Mouse (Mus musculus) v-Abl transformed pro-B cells (cell line): ENCODE measurements around the gene Rgs12.

Source experiments
- in situ Hi-C, 2 experiments: fragments of 400-800 bp; cut with MboI; formaldehyde crosslinking; loops; one replicate each; pipeline ENCODE4 v1.15.1; 2025; ENCODE audit not compliant: unreplicated experiment in 2 of 2

Gene Rgs12

DNA sequence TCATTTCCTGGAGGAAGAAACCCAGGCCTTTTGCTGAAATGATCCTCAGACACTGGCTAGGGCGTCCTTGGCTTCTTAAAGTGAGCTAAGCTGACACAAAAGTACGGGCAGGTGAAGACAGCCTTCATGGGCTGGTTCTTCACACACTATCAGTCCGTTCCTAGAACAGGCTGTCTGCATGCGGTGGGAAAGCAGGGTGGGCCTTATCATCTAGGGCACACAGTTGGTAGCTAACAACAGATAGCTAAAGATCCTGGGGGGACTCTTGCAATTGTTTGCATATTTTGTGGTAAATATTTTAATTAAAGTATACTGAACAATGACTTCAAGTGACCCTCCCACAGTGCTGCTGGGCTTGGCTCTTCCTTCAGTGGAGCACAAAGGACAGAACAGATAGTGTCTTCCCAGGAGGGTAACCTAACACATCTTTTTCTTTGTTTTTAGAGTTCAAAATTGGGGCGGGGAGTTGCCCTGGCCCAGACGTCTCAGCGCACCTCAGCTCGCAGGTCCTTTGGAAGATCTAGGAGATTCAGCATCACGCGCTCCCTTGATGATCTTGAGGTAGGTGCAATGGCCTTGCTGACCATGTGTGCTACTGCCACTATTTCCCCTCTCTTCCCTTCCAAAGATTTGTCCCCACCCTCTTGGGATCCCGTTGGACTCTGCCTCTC is 25.7 kb downstream of the Rgs12 start:
- in situ Hi-C loops = no loop called here

DNA sequence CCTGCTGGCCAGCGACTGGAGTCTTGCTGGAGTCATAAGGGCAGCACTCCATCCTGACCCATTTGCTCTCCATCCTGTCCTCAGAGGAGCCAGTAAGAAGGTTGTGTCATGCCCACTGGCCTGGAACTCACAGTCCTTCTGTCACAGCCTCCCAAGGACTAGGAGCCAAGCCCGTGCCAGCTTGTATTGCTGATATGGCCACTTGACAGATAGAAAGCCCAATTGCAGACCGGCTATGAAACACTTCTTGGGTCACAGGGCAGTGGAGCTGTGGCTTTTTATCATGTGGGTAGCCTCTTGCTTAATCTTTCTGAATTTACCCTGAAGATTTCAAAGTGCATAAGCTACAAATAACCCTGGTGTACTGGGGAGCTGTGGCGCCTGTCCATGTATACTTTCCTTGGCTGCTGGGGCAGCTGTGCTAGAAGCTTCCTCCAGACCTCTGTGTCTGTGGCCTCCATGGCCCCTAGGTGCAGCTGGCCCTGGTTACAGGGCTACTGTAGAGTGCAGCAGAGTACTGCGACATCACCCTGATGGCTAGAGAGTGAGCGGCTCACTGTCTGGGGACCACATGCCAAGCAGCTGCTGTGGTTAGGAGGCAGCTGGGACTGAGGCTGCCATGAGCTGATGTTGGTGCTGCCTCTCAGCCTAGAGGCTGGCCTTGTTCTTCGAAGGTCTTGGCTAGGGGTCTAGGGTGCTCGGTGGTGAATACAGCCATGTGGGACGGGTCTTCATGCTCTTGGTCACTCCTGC is 27.5 kb downstream of the Rgs12 start:
- in situ Hi-C loops = no loop called here

DNA sequence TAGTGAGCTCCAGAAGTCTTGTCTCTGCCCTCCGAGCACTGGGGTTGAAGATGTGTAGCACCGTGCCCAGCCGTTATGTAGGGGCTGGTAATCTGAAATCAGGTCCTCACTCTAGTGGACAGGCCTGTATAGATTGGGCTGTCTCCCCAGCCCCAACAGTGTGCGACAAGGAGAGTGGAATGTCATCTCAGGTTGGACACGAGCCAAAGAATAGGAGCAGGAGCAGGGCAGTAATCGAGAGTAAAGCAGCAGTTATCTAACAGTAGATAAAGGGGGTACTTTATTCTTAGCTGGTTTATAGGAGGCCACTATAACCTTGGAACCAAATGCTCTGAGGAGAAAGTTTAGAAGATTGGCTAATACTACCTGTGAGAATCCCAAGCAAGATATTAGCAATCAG is 30.9 kb downstream of the Rgs12 start:
- in situ Hi-C loops = loop anchor here in 1 of 2 experiments (10.0 kb wide), 1 partner anchor 535 kb away; no protein-coding TSS in a partner anchor

DNA sequence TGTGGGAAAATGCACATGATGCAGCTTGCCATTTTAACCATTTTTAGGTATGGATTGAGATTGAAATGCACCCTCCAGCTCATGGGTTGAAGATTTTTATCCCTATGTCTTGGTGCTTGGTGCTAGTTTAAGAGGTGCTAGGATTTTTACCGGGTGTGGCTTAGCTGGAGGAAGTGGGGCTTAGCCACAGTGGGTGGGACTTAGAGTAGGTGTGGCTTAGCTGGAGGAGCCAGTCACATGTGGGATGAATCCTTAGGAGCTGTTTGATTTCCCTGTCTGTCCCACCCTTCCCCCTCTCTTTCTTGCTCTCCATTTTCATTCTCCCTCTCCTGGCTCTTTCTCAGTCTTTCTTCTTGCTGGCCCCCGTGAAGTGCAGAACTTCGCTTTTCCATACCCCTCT is 32.5 kb downstream of the Rgs12 start:
- in situ Hi-C loops = loop anchor here in 1 of 2 experiments (10.0 kb wide), 1 partner anchor 533 kb away; no protein-coding TSS in a partner anchor

DNA sequence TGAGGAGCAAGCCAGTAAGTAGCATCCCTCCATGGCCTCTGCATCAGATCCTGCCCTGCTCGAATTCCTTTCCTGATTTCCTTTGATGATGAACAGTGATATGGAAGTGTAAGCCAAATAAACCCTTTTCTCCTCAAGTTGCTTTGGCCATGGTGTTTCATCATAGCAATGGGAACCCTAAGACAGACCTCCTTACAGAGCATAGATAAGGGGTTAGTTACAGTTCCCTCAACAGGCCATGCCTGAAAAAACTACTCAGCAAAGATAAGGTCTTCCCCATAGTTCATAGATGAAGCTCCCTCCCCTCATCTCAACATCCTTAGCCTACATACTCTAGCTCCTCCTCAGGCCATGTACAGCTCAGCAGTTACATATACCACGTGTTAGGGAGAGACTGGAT is 35.7 kb downstream of the Rgs12 start:
- in situ Hi-C loops = loop anchor here (5.0 to 10.0 kb wide), 2 partner anchors 57 to 530 kb away; partner anchors contain the start of gene Hgfac (in 2 of the 2)

DNA sequence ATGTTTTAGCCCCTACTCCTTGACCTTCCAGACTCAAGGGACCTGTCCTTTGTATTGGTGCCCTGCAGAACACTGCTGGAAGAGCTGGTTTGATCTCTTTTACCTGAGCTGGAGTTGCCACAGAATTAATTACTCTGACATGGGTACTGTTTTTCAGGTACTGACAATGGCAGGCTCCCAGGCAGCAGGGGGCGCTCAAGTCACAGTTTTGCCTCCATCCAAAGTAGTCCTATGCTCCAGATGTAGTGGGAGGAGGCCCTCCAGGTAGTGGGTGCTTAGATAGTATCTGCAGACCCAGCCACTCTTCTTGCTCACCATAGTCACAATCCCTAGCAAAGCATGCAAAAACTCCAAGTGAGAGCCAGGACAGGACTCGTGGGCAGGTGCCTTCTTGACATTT is 36.6 kb downstream of the Rgs12 start:
- in situ Hi-C loops = loop anchor here (5.0 to 10.0 kb wide), 2 partner anchors 56 to 529 kb away; partner anchors contain the start of gene Hgfac (in 2 of the 2)

DNA sequence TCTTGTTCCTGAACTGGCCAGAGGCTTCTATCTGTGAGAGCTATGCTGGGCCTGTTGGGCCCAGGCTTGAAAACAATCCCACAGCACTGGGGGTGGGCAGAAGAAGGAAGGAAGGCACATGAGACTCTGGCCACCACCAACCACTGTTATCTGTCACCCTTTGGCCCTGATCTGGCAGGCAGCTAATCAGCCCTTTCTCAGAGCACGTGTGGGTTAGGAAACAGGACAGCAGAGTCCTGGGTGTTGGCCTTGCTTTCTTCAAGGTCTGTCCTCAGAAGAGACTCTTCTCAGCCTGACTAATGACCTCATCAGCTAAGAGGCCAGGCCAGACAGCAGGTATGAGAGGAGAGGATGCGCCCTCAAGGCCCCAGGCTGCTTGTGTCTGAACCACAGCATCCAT is 38.2 kb downstream of the Rgs12 start:
- in situ Hi-C loops = loop anchor here (5.0 to 10.0 kb wide), 2 partner anchors 55 to 527 kb away; partner anchors contain the start of gene Hgfac (in 2 of the 2)

DNA sequence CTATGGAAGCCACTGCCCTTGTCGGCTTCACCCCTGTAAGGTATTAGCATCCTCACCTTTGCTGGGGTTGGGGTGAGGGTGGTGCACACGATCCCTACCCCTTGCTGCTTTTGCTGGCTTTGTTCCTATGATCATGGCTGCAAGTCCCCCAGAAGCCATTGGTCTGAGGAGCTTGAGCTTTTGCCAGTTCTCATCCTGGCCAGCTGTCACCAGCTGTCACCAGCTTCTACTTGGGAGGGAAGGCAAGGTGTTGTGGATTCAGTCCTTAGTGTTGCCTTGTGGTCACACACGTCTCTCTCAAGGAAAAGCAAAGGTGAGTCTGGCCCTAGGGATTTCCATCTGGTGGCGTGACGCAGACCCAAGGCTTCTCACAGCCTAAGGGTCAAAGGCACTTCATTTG is 39.4 kb downstream of the Rgs12 start:
- in situ Hi-C loops = loop anchor here (5.0 to 10.0 kb wide), 2 partner anchors 54 to 526 kb away; partner anchors contain the start of gene Hgfac (in 2 of the 2)

DNA sequence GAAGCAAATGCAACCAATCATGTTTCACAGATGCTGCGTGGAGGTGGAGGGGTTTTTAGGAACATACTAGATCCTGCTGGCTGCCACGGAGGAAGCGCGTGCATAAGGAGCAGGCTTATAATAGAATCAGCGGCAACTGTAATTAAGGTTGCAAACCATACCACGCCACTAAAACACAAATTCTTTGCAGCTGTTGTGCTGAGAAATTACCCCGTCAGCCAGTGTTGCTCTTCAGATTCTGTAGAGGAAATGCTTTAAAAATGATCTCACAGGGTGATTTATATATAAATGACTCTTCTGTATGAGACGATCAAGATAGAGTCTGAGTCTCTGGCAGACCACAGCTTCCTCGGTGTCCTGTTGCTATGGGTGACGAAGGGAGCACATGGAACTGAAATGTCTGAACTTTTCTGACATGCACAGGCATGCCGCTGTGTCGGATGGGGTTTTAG is 40.1 kb downstream of the Rgs12 start:
- in situ Hi-C loops = loop anchor here (5.0 to 10.0 kb wide), 2 partner anchors 53 to 525 kb away; partner anchors contain the start of gene Hgfac (in 2 of the 2)

DNA sequence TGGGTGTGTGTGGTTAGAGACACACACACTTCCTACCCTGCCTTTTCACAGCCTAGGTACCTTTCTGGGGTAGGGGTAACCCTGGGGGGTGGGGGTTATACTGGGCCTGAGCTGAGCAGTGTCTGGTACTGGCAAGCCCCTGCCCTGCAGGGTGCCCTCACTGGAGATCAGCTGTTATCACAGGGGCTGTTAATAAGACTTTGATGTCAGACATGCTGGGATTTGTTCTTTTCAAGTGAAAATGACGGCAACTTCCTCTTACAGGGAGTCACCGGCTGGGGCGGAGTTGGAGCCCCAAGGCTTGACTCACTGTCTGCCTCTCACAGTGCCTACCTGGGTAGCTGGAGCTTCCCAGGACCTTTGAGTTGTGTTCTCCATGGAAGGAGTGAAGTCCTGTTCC is 49.5 kb downstream of the Rgs12 start:
- in situ Hi-C loops = no loop called here

DNA sequence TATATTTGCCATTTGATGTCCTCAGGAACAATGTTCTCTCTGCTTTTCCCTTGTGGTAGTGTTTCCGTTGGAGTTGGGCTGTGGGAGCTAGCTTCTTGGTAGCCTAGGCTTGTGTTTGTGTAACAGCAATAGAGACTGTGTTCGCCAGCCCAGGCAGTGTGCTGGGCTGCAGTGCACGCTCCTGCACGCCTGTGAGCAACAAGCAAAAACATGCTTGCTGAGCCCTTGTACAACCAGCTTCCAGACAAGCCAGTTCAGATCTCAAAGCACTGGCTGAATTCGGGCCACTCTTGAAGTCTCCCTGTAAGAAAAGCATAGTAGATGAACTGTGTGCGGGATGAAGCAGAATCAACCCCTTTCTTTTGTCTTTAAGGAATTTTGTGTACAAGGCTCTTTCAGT is 50.0 kb downstream of the Rgs12 start:
- in situ Hi-C loops = no loop called here

DNA sequence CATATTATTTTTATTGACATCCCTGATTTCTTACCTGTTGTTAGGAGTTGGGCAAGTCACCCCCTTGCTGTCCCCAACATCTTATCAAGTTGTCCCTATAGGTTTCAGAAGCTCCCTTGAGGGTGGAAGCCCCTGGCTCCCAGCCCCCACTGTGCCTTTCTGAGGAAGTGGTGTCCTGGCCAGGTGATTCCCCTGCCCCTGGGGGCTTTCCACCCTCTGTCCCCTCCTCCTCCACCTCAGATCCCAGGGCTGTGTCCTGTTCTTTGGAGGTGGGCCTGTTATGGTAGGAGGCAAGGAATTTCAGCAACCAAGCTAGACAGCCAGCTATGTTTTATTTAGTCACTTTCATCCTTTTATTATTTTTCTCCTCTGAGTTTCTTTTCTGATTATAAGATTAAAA is 51.1 kb downstream of the Rgs12 start:
- in situ Hi-C loops = no loop called here

DNA sequence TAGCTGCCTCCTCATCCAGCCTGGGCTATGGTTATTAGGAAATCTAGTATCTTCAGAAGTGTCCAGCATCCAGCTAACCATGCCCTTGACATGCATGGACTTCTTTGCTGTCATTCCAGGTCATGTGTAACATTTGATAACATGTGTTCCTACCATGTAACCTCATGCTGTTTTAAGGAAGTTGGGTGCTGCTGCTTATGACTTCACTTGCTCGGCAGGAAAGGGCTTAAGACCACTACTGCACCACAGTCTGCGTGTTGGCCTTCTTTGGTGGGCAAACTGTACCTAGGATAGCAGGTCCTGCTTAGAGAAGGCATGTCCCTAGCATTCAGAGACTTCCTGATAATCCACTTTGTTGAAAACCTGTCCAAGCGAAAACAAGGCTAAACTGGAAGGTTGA is 51.9 kb downstream of the Rgs12 start:
- in situ Hi-C loops = no loop called here

DNA sequence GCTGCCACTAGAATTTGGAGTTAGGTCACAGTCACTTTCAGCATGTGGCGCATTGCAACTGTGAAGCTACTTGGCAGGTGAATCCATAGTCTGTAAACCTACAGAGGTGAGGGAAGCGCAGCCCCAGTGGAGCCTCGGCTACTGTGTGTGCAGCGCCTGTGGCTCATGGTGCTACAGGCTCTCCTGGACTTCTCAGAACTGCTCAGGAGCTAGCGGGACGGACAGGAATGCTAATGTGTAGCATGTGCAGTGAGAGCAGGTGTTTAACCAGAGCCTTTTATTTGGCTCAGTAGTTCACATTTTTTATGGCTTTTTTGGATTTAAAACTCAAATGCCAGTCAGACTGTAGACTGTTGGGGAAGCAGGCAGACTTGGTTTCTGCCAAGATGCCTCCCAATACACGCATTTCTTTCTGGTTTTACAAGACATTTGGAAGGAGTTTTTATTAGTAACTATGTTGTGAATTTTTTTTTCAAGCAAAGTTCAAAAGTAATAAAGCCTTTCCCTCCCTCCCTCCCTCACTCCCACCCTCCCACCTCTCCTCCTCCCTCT is 54.4 kb downstream of the Rgs12 start:
- in situ Hi-C loops = no loop called here

DNA sequence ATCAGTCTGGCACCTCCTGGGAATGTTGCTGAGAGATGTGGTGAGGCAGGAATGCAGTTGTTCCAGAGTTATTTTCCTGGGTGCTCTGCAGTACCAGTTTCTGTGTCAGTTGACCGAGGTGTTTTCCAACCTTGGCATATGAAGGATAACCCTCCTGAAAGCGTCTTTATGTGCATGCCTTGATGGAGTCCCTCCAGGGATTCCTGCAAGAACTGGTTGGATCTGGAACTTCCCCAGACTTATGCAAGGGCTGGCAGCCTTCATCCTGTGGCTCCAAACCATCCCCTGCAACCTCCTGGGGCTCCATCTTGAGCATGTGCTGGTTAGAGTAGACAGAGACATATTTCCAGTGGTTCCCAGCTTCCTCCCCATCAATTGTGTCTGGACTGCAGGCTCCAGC is 55.5 kb downstream of the Rgs12 start:
- in situ Hi-C loops = no loop called here

DNA sequence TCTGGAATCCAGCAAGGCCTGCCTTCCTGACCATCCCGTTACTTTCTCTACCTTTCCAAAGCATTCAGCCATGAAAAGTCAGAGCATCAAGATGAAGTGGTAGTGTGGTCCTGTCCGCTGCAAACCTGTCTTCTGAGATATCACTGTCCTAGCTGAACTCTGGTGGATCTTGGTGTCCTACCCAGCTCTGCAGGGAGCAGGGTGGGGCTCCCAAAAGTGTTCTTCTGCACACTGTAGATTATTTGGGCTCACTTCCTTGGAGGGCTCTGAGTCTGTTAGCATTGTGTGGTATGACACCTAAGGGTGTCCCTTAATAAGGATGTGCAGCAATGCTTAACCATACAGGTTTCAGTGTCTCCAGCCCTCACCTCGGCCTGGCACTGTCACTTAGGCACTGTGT is 56.4 kb downstream of the Rgs12 start:
- in situ Hi-C loops = no loop called here

DNA sequence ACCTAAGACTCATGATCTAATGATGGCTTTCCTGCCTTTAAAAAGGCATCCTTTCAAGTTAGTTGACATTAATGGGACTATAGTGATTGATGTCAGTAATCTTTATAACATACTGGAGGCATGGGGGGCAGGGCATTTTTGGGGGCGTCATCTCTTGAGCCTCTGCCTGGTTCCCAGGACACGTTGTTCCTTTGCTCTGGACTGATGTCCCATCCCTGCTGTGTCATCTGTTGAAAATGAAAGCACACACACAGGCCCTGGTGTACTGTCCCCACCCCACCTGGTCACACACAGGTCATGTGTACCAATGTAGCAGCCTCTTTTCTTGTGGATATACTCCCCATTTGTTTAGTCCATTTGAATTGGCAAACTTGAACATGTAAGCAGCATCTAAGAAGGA is 57.4 kb downstream of the Rgs12 start:
- in situ Hi-C loops = no loop called here

DNA sequence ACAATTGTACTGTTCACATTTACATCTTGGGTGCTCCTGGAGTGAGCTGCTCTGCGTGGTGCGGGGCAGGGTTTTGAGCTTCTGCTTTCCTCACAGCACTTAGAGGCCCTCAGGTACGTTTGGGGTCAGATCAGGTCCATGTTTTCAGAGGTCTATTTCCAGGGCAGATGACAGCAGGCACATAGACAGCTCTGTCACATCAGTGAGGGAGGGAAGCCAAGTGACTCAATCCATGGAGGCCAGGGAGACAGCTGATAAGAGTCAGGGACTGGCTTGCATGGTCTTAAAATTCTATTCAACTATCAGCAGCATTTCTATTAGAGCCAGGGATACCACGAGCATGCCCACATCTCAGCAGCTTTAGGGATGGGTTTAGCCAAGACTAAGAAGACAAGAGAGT is 59.9 kb downstream of the Rgs12 start:
- in situ Hi-C loops = no loop called here

DNA sequence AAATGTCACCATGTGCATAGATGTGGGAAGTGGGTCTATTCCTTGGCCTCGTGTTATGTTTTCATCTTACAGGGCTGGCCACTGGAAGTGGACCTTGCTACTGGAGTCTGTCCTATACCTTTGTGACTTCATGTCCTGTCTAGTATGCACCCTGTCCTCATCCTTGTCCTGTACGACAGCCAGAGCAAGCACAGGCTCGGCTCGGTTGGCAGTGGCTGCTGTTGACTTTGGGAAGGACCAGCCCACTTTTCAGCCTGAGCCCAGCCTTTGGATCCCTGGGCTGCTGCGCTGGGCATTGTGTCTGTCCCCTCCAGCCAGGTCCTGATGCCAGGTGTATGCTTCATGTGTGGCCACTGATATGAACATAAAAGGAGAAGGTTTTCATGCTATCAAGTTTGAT is 61.4 kb downstream of the Rgs12 start:
- in situ Hi-C loops = no loop called here

DNA sequence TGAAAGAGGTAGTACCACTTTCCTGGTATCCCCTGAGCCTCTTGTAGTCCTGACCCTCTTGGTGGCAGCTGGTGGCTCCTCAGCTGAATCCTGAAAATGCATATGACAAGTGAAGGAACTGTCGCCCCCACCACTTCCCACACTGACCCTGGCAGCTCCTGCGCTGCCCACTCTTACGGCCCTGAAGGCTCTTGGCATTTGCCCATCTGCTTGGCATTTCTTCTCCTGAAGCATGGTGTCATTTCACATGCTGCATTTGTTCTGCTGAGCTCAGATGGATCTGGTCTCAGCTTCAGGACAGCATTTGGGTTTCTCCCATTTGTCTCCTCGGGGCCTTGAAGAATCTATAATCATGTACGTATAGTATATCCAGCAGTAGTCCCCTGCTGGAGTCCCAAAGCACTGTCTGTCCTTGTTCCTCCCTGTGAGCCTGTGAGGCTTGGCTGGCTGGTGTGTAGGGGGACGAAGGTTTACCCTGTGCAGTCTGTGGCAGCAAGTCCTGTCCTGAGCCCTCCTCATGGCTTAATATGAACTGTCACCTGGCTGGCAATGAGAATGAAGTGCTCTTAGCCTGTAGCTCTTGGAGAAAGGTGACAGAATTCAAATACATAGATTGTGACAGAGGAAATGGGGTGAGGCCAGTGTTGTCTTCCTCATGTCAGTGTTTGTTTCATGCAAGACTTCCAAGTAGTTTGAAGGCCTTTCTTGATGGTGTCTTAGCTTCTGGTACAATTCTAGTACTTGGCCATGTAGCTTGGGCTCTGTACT is 62.1 kb downstream of the Rgs12 start:
- in situ Hi-C loops = no loop called here

DNA sequence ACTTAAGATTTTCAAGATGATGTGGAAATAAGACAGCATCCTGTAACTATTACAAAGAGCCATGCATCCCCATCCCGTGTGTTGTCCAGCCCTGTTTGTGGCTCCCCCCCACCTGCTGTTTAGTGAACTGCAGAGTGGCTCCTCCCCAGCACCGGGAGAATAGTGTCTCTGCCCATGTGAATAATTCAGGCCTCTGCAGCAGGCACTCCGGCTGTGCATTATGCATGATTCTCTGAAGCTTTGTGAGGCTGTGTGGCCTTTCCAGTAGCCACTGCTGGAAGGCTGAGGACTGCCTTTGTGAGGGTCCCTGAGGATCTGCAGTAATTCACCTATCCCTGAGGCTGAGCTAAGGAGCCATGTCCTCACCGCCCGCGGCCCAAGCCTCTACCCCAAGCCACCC is 64.8 kb downstream of the Rgs12 start:
- in situ Hi-C loops = no loop called here
